Mouse (Mus musculus) heart, embryonic 12.5 days (tissue): Measurements from ENCODE around the gene Kif24. TPM values are rescaled to one million over a fixed set of nuclear protein-coding genes. Genes with fewer than 3 reads are reported as not detected.

Source experiments
- ATAC-seq: fragments of 200-750 bp; cut with Nextera tagmentation; 2 replicates; pipeline ENCODE4 v1.8.0; 2017; ENCODE audit warnings: moderate TSS enrichment, moderate library complexity; ENCODE audit not compliant: insufficient number of reproducible peaks, low FRiP score
- H3K27ac ChIP-seq: fragments of 300-500 bp; sonication (generic); 2 replicates; pipeline ENCODE4 v1.5.1; 2016; ENCODE audit warnings: mild to moderate bottlenecking, moderate library complexity; ENCODE audit not compliant: poor library complexity, severe bottlenecking
- H3K27me3 ChIP-seq: fragments of 300-500 bp; sonication (generic); replicated peaks from 2 replicates; pipeline ENCODE4 v1.6.1; 2016; ENCODE audit warnings: mild to moderate bottlenecking, moderate library complexity
- H3K36me3 ChIP-seq: fragments of 300-500 bp; sonication (generic); 2 replicates; pipeline ENCODE4 v1.6.1; 2016; ENCODE audit warnings: mild to moderate bottlenecking, moderate library complexity
- H3K4me1 ChIP-seq: fragments of 300-500 bp; sonication (generic); replicated peaks from 2 replicates; pipeline ENCODE4 v1.6.1; 2016; ENCODE audit warnings: mild to moderate bottlenecking
- H3K4me2 ChIP-seq: fragments of 300-500 bp; sonication (generic); 2 replicates; pipeline ENCODE4 v1.6.1; 2016; ENCODE audit warnings: mild to moderate bottlenecking, moderate library complexity
- H3K4me3 ChIP-seq: fragments of 300-500 bp; sonication (generic); 2 replicates; pipeline ENCODE4 v1.5.1; 2016; ENCODE audit warnings: mild to moderate bottlenecking
- H3K9ac ChIP-seq: fragments of 300-500 bp; sonication (generic); 2 replicates; pipeline ENCODE4 v1.6.1; 2016; ENCODE audit warnings: mild to moderate bottlenecking, moderate library complexity
- H3K9me3 ChIP-seq: fragments of 300-500 bp; sonication (generic); replicated peaks from 2 replicates; pipeline ENCODE4 v1.6.1; 2016; ENCODE audit warnings: mild to moderate bottlenecking, moderate library complexity
- WGBS: fragments of 180-500 bp; shearing (Covaris S2); methylation state at CpG from one replicate; pipeline ENCODE4 v1.1.7; 2016; 5-methylcytosine and 5-hydroxymethylcytosine counted together
- polyA plus RNA-seq: library from polyadenylated mRNA; unstranded; fragments of >200 nt; fragmentation: Nextera tagmentation; extraction: Ambion mirVana; gene quantifications from 2 replicates; pipeline ENCODE4 v1.2.1, GENCODE M21; 2016

Kif24 gene
- polyA plus RNA-seq, 1 experiment from 2014 or later, result 6.1 TPM

DNA sequence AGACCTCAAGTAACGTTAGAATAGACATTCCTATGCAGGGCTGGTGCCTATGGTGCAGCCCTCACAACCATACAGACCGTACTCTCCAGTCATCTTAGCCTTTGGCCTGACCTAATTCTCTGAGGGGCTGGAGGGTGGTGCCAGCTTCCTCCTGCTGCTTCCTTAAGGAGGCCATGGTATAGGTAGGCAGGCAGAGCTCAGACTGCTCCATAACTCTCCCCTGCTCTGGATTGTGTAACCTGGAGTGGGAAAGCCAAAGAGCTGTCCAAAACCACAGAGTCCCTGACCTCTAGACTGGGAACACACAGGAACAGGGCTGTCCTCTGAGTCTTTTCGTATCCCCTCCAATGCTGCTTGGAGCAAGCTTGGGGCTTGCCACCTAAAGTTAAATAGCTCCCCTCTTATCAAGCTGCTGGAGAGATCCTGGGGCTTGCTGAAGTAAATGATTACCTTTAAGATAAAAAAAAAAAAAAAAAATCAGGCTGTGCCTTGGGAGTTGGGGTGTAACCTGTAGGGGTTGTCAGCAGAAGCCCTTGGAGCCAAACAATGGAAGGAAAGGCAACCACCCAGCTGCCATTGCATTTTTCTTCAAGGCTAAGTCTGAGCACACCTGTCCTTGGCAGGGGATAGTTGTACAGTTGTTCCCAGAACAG, 28.9 kb upstream of the Kif24 start:
- H3K4me2 ChIP-seq, result no peak overlapping the region
- H3K9me3 ChIP-seq, result no peaks in the 10 kb centered on the region
- H3K4me3 ChIP-seq, result no peak overlapping the region
- ATAC-seq, result no peak
- H3K4me1 ChIP-seq, result peaks cover 13% of the 10 kb centered on the region
- H3K27ac ChIP-seq, result no peak overlapping the region
- H3K9ac ChIP-seq, result no peak overlapping the region
- 76% methylated on average over 3 of the region's 3 CpGs for WGBS
- peaks cover 48% of the 10 kb centered on the region for H3K27me3 ChIP-seq
- H3K36me3 ChIP-seq, result no peaks in the 10 kb centered on the region

DNA sequence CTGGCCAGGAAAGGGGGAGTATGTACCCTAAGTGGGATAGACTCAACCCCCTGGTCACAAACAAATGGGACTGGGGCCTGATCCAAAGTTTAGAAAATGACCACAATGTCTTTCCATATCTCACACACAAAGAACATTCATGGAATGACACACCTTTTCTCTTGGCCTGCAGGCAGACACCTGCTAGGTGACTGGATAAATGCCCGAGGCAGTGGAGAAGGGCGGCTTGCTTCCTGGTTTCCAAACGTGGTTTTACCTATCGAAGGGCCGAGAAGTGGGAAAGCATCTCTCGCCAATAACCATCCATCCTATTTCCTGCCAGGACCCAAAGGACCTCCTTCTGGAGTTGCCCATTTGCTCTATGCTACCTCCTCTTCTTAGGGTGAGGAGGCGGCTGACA, 28.3 kb upstream of the Kif24 start:
- no peak overlapping the region for H3K9ac ChIP-seq
- ATAC-seq, result no peak
- no peaks in the 10 kb centered on the region for H3K9me3 ChIP-seq
- H3K4me3 ChIP-seq, result no peak overlapping the region
- H3K27me3 ChIP-seq, result peaks cover 42% of the 10 kb centered on the region
- 72% methylated on average over 7 of the region's 7 CpGs for WGBS
- H3K4me2 ChIP-seq, result no peak overlapping the region
- no peaks in the 10 kb centered on the region for H3K36me3 ChIP-seq
- H3K4me1 ChIP-seq, result peaks cover 6% of the 10 kb centered on the region
- H3K27ac ChIP-seq, result no peak overlapping the region

DNA sequence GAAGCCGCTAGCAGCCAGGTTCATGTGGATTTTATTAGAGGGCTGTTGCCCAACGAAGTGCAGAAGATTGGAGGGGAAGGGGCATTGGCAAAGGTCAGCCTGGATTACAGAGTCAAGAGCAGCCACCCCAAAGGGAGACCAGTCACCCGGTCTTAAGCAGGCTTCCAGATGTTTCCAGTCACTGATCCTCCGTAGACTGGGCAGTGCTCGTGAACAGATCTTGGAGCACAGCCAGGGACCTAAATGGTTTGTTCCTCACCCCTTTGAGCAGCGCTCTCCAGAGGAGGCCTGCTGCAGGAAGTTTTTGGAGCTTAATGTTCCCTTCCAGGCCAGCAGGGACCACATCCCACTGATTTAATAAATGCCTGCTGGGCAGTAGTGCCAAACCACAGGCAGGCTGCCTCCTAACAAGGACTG, 16.9 kb upstream of the Kif24 start:
- peaks cover 5% of the 10 kb centered on the region; the same call in 1 of the 2 replicates for H3K9me3 ChIP-seq
- H3K27me3 ChIP-seq, result no peaks in the 10 kb centered on the region
- H3K4me3 ChIP-seq, result no peak overlapping the region
- H3K9ac ChIP-seq, result no peak overlapping the region
- peaks cover 8% of the 10 kb centered on the region; the same call in 1 of the 2 replicates for H3K36me3 ChIP-seq
- 0 out of 2 replicates have a peak, but pooled peaks cover 3% of the 10 kb centered on the region for H3K4me1 ChIP-seq
- no peak for ATAC-seq
- H3K27ac ChIP-seq, result no peak overlapping the region
- no peak overlapping the region for H3K4me2 ChIP-seq
- 48% methylated on average over 6 of the region's 6 CpGs for WGBS

DNA sequence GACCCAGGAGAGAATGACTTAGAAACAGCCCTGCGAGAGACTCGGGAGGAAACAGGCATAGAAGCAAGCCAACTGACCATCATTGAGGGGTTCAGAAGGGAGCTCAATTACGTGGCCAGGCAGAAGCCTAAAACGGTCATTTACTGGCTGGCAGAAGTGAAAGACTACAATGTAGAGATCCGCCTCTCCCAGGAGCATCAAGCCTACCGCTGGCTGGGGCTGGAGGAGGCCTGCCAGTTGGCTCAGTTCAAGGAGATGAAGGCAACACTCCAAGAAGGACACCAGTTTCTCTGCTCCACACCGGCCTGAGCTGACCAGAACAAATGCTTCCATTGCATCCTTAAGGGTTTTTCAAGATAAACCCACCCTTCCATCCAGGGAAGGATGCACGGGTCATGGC, 15.6 kb upstream of the Kif24 start:
- no peaks in the 10 kb centered on the region for H3K27me3 ChIP-seq
- no peak overlapping the region for H3K4me2 ChIP-seq
- H3K36me3 ChIP-seq, result peaks cover 8% of the 10 kb centered on the region; the same call in 1 of the 2 replicates
- no peak for ATAC-seq
- H3K9me3 ChIP-seq, result no peaks in the 10 kb centered on the region
- WGBS, result 84% methylated on average over 8 of the region's 8 CpGs
- H3K4me3 ChIP-seq, result no peak overlapping the region
- H3K9ac ChIP-seq, result no peak overlapping the region
- H3K4me1 ChIP-seq, result 0 out of 2 replicates have a peak, but pooled peaks cover 3% of the 10 kb centered on the region
- H3K27ac ChIP-seq, result no peak overlapping the region

DNA sequence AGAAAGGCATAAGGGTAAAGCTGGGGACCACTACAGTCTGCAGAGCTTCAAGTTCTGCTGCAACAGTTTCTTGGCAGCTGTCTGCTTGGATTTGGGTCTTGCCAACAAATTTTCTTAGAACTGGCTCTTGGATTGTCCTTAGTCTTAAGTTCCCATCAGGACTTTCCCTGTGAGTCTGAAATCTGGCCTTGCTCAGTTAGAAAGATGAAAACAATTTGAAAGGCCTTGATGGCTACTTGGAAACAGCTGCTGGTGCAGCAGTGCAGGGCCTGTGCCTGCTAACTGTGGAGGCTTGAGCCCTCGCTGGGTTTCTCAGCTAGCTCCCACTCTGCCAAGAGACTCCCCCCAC, 14.7 kb upstream of the Kif24 start:
- Histone ChIP-seq H3K9me3 (no peaks in the 10 kb centered on the region), H3K4me2 (no peak overlapping the region), H3K9ac (no peak overlapping the region), H3K4me1 (0 out of 2 replicates have a peak, but pooled peaks cover 3% of the 10 kb centered on the region), H3K4me3 (no peak overlapping the region), H3K27me3 (no peaks in the 10 kb centered on the region), H3K27ac (no peak overlapping the region), H3K36me3 (peaks cover 8% of the 10 kb centered on the region; the same call in 1 of the 2 replicates)
- ATAC-seq, result no peak
- 69% methylated on average over 1 of the region's 1 CpGs for WGBS

DNA sequence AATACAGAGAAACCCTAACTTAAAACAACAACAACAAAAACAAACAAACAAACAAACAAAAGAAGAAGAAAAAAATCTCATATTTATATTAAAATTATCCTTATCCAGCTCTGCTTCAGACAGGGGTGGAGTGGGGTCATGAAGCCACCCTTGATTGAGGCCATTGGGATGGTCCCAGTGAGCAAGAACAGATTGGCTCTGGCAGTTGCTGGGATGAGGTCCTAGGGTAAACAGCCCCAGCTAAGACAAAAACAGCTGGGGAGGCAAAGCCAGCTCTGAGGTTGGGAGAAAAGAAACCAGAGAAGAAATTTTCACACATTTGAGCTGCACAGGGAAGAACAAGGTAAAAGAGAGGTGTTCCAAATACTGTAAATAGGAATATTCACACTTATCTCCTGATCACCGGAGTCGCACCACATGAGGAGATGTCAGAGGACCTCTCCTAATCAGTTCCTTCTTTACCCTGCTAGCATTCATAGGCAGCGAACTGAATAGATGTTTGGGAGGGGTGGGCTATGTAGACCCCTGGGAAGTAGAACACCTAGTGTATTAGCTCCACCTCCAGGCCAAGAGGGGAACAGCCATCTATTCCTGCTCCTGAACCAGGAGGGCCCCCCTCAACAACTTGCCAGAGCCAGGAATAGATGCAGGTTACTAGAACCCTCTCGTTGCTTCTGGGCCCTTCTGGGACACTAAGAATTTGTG, 14.2 kb upstream of the Kif24 start:
- Histone ChIP-seq H3K36me3 (peaks cover 8% of the 10 kb centered on the region; the same call in 1 of the 2 replicates), H3K4me3 (no peak overlapping the region), H3K9ac (no peak overlapping the region), H3K27me3 (no peaks in the 10 kb centered on the region), H3K9me3 (no peaks in the 10 kb centered on the region), H3K4me1 (0 out of 2 replicates have a peak, but pooled peaks cover 3% of the 10 kb centered on the region), H3K27ac (no peak overlapping the region), H3K4me2 (no peak overlapping the region)
- no peak for ATAC-seq
- 69% methylated on average over 4 of the region's 4 CpGs for WGBS

DNA sequence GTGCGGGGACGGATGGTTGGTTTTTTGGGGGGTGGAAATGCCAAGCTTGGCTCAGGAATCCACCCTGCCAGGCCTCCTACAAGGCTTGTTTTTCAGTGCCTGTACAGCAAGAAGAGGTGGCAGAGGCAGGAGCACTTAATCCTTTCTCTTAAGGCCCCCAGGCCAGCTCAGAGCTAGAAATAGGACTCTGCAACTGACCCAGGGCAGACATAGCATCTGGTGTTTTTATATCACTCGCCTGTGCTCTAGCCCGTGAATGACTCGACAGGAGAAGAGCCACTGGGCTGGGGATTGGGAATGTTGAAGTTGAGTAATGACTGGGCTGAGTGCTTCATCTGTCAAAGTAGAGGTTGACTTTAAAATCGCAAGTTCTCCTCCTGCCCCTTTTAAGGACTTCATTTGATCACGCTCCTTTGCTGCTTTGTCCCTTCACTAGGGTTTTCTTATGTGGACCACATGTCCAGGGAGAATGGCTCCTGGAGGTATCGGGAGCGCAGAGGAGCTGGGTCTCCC, 13.0 kb upstream of the Kif24 start:
- Histone ChIP-seq H3K27me3 (no peaks in the 10 kb centered on the region), H3K4me2 (no peak overlapping the region), H3K4me3 (no peak overlapping the region), H3K9ac (no peak overlapping the region), H3K27ac (no peak overlapping the region), H3K9me3 (no peaks in the 10 kb centered on the region), H3K4me1 (0 out of 2 replicates have a peak, but pooled peaks cover 3% of the 10 kb centered on the region), H3K36me3 (peaks cover 8% of the 10 kb centered on the region; the same call in 1 of the 2 replicates)
- ATAC-seq, result no peak
- WGBS, result 79% methylated on average over 9 of the region's 9 CpGs

DNA sequence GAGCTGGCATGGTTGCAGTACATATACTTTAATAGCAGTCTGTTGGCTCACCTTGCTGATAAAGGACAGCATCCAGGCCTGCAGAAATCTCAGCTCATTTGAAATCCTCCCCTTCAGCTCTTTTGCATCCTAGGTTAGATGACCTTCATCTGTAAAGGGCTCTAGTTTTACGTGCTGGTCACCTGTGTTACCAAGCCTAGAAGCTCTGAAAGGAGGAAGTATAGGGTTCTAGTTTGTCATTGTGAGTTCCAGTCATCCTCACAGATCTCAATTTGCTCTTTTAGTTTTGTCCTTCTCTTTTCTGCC, 6.7 kb upstream of the Kif24 start:
- Histone ChIP-seq H3K9ac (no peak overlapping the region), H3K9me3 (no peaks in the 10 kb centered on the region), H3K27ac (no peak overlapping the region), H3K4me3 (no peak overlapping the region), H3K27me3 (no peaks in the 10 kb centered on the region), H3K36me3 (no peaks in the 10 kb centered on the region), H3K4me2 (no peak overlapping the region), H3K4me1 (no peaks in the 10 kb centered on the region)
- ATAC-seq, result no peak
- WGBS, result 69% methylated on average over 1 of the region's 1 CpGs

DNA sequence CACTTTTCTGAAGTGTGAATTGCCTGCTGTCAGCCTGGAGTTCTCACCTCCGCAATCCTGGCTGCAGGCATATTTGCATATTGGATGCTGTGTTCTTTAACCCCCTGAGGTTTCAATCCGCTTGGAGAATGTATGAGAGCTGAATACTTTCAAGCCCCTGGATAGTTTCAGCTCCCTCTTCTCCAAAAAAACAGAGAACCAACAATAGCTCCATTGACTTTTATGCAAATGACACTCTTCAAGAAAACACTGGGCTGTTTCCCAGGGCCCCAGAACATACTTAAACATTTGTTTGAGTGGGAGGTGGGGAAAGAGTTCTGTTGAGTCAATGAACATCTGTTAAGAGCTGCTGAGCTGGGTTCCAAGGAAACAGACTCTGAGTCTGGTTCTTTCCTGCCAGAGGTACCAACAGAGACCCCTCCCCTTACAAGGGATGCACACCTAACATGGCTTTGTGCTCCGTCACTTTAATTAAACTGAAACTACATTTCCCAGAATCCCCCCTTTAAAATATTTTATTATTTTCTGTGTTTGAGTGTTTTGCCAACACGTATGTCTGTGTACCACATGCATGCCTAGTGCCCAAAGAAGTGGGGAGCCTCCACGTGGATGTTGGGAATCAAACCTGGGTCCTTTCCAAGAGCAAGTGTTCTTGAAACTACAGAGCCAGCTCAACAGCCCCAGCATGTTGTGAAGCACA, 6.1 kb upstream of the Kif24 start:
- Histone ChIP-seq H3K4me2 (no peak overlapping the region), H3K27ac (no peak overlapping the region), H3K36me3 (no peaks in the 10 kb centered on the region), H3K9me3 (no peaks in the 10 kb centered on the region), H3K27me3 (no peaks in the 10 kb centered on the region), H3K9ac (no peak overlapping the region), H3K4me1 (no peaks in the 10 kb centered on the region), H3K4me3 (no peak overlapping the region)
- 46% methylated on average over 5 of the region's 5 CpGs for WGBS
- ATAC-seq, result no peak

DNA sequence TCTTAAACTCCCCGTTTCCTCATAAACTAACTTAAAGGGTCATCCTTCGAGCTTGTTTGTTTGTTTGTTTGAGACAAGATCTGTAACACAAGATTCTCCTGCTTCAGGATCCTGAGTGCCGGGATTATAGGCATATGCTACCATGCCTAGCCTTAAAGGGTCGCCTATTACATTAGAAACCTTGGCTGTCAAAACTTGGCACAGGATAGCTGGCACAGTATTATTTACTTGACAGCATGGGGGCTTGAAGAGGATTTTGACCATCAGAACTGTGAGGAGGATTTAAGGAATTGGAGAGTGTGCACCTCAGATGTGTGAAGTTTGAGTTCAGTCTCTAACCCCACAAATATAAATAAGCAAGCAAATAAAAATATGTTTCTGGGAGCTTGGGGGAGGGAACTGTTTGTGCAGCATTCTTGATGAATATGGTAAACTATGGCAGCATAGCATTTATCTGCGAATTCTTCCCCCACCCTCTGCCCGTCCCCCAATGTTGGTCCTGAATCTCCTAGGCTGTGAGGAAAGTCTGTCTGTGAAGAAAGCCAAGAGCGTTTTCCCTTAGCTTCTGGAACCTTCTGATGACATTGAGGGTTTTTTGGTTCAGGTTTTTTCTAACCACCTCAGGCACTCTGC, 5.5 kb upstream of the Kif24 start:
- no peaks in the 10 kb centered on the region for H3K36me3 ChIP-seq
- H3K4me3 ChIP-seq, result no peak overlapping the region
- H3K4me2 ChIP-seq, result no peak overlapping the region
- H3K4me1 ChIP-seq, result no peaks in the 10 kb centered on the region
- no peaks in the 10 kb centered on the region for H3K9me3 ChIP-seq
- no peaks in the 10 kb centered on the region for H3K27me3 ChIP-seq
- 56% methylated on average over 7 of the region's 7 CpGs for WGBS
- H3K9ac ChIP-seq, result no peak overlapping the region
- no peak for ATAC-seq
- H3K27ac ChIP-seq, result no peak overlapping the region

DNA sequence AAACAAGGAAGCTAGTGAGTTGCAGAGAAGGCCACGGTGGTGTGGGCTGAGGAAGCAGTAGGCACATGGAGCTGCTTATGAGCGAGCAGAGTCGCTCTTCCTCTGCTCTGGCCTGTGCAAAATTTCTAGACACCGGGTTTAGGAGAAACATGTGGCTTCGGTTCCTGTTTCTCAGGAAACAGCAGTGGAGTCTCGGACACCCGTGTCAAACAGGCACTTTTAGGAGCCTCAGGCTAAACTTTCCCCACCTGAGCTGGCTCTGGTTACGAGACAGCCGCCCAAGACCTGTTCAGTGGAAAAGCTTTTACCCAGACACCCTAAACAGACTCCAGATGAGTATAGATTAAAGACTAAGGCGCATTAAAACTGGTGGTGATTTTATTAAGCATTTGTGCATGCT, 4.5 kb upstream of the Kif24 start:
- H3K4me2 ChIP-seq, result no peak overlapping the region
- no peaks in the 10 kb centered on the region for H3K9me3 ChIP-seq
- H3K36me3 ChIP-seq, result no peaks in the 10 kb centered on the region
- ATAC-seq, result no peak
- no peaks in the 10 kb centered on the region for H3K4me1 ChIP-seq
- WGBS, result 80% methylated on average over 10 of the region's 10 CpGs
- no peak overlapping the region for H3K9ac ChIP-seq
- H3K27me3 ChIP-seq, result no peaks in the 10 kb centered on the region
- no peak overlapping the region for H3K4me3 ChIP-seq
- H3K27ac ChIP-seq, result no peak overlapping the region
